Mouse (Mus musculus) hindbrain, embryonic 10.5 days (tissue): ENCODE measurements around the gene Eri3. TPM values are rescaled to one million over a fixed set of nuclear protein-coding genes. Genes with fewer than 3 reads are reported as not detected.

Experiments
- DNase-seq: peaks from one replicate; pipeline ENCODE4 v3.0.0-alpha.2; 2017; ENCODE audit warnings: low spot score
- H3K27ac ChIP-seq: fragments of 300-500 bp; sonication (generic); 2 replicates; pipeline ENCODE4 v1.5.1; 2016; ENCODE audit warnings: mild to moderate bottlenecking, moderate library complexity
- H3K27me3 ChIP-seq: fragments of 300-500 bp; sonication (generic); 2 replicates; pipeline ENCODE4 v1.6.1; 2016; ENCODE audit warnings: mild to moderate bottlenecking; ENCODE audit not compliant: poor library complexity, insufficient read depth, severe bottlenecking
- H3K36me3 ChIP-seq: fragments of 300-500 bp; sonication (generic); 2 replicates; pipeline ENCODE4 v1.6.1; 2016; ENCODE audit warnings: mild to moderate bottlenecking, moderate library complexity
- H3K4me1 ChIP-seq: fragments of 300-500 bp; sonication (generic); replicated peaks from 2 replicates; pipeline ENCODE4 v1.6.1; 2016; ENCODE audit warnings: mild to moderate bottlenecking
- H3K4me3 ChIP-seq: fragments of 300-500 bp; sonication (generic); 2 replicates; pipeline ENCODE4 v1.5.1; 2016; ENCODE audit warnings: mild to moderate bottlenecking, moderate library complexity
- H3K9me3 ChIP-seq: fragments of 300-500 bp; sonication (generic); 2 replicates; pipeline ENCODE4 v1.6.1; 2016; ENCODE audit warnings: mild to moderate bottlenecking, moderate library complexity
- WGBS: fragments of 180-500 bp; shearing (Covaris S2); methylation state at CpG from one replicate; pipeline ENCODE4 v1.1.7; 2016; 5-methylcytosine and 5-hydroxymethylcytosine counted together
- polyA plus RNA-seq: library from polyadenylated mRNA; unstranded; fragments of >200 nt; fragmentation: Nextera tagmentation; extraction: Ambion mirVana; gene quantifications from 2 replicates; pipeline ENCODE4 v1.2.1, GENCODE M21; 2016

Eri3 gene
- polyA plus RNA-seq, 1 experiment from 2014 or later: 142 TPM

DNA sequence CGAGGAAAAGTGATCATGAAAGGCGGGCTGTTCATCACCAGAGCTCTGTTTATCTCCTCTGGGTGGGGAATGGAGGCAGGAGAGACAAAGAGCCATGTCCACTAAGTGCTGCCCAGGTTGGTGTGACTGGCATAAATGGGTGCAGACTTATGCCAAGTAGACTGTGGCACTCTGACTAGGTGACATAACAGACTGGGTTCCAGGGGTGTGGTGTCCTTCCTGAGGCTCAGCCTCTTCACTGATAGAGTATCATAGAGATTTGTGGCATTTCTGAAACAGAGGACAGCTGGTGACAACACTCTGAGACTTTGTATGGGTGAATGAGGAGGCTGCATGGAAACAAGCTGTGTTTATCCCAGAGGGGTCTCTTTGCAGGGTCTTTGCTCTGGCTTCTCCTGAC, 61.6 kb downstream of the Eri3 start:
- no peak overlapping the region for H3K27ac ChIP-seq
- no peaks in the 10 kb centered on the region for H3K9me3 ChIP-seq
- 77% methylated on average over 2 of the region's 2 CpGs for WGBS
- peaks cover 25% of the 10 kb centered on the region for H3K4me1 ChIP-seq
- no peak overlapping the region for H3K4me3 ChIP-seq
- DNase-seq: no peak
- peaks cover 87% of the 10 kb centered on the region for H3K36me3 ChIP-seq
- H3K27me3 ChIP-seq: 0 out of 2 replicates have a peak, but pooled peaks cover 11% of the 10 kb centered on the region

DNA sequence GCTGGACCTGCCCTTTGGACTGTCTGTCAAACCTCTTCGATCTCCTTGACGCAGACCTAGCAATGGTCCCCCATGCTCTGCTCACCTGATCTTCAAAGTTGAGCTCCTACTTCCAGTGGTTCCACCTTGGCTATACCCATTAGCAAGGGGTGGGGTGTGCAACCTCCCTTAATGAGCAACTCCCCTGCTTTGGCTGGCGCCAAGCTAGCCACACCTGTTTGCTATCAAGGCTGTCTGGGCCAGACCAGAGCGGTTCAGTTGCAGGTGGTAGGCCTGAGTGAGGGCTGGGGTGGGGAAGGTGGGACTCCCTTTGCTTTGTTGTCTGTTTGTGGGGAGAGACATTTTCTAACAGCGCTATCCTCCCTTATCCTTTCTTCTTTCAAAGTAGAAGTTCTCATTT, 62.5 kb downstream of the Eri3 start:
- Histone ChIP-seq H3K9me3 (no peaks in the 10 kb centered on the region), H3K4me3 (no peak overlapping the region), H3K27me3 (0 out of 2 replicates have a peak, but pooled peaks cover 4% of the 10 kb centered on the region), H3K27ac (no peak overlapping the region), H3K36me3 (peaks cover 84% of the 10 kb centered on the region), H3K4me1 (peaks cover 20% of the 10 kb centered on the region)
- no peak for DNase-seq
- 95% methylated on average over 5 of the region's 5 CpGs for WGBS

DNA sequence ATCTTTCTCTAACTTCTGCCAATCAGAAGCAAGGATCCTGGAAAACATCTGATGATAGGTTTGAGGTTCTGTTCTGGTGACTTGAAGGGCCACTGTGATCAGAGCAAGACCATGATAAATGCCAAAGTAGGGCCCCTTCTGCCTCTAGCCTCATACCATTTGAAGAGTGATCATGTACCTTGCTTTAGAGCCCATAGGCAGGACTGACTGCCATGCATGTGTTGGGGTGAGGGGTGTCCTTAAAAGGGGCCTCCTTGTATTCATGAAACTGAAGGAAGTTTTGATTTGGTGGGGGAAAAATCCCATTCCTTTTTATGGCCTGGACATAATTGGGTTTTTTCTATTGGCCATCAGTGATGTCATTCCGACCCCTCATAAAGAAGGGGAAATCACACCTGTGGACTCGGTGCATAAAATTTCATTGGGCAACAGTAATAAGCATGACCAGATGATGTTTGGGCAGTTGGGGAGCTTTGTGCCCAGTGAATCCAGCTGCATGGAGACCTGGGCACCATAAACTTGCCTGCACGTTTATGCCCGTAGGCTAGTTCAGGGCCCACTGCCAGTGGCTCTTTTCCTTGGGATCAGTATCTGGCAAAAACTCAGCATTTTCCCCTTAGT, 63.1 kb downstream of the Eri3 start:
- 94% methylated on average over 4 of the region's 4 CpGs for WGBS
- H3K9me3 ChIP-seq: no peaks in the 10 kb centered on the region
- no peak overlapping the region for H3K4me3 ChIP-seq
- peaks cover 16% of the 10 kb centered on the region for H3K4me1 ChIP-seq
- peaks cover 81% of the 10 kb centered on the region for H3K36me3 ChIP-seq
- no peak for DNase-seq
- H3K27me3 ChIP-seq: 0 out of 2 replicates have a peak, but pooled peaks cover 1% of the 10 kb centered on the region
- H3K27ac ChIP-seq: no peak overlapping the region

DNA sequence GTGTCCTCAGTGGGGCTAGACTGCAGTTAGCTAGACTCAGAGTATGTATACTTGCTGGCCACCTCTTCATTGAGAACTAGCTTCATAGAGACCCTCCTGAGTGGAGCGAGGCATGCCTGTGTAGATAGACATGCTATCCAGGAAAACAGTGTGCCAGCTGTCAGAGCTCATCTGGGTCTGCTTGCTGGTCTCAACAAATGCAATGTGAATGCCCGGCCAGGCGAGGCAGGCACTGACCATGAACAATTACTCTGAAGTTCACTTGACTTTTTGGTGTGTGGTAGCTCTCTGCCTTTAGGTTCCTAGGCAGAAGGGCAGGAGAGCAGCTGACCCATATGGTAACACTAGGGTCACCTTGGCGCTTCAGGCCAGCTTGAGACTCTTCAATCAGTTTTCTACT, 66.4 kb downstream of the Eri3 start:
- no peaks in the 10 kb centered on the region for H3K4me1 ChIP-seq
- no peak for DNase-seq
- no peaks in the 10 kb centered on the region for H3K9me3 ChIP-seq
- WGBS: 91% methylated on average over 4 of the region's 4 CpGs
- no peak overlapping the region for H3K27ac ChIP-seq
- no peak overlapping the region for H3K4me3 ChIP-seq
- peaks cover 71% of the 10 kb centered on the region for H3K36me3 ChIP-seq
- H3K27me3 ChIP-seq: no peaks in the 10 kb centered on the region

DNA sequence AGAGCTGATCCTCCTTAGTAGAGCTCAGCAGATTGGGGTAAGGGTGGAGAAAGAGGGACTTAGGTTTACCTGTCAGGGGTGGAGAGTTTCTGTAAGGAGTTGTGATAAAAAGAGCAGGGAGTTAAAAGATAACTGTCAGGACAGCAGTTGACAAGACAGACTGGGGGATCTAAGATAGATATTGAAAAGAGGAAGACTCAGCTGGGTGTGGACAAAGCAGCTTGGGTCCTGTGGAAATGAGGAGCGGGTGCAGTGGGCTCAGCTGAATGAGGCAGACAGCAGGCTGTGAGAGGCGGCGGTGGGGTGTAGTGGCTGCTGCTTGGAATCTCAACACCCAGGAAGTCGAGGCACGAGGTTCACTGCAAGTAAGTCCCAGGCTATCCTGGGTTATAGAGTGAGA, 72.1 kb downstream of the Eri3 start:
- Histone ChIP-seq H3K36me3 (peaks cover 46% of the 10 kb centered on the region), H3K27me3 (no peaks in the 10 kb centered on the region), H3K4me3 (no peak overlapping the region), H3K27ac (no peak overlapping the region), H3K9me3 (no peaks in the 10 kb centered on the region), H3K4me1 (peaks cover 10% of the 10 kb centered on the region; the same call in 1 of the 2 replicates)
- 93% methylated on average over 5 of the region's 5 CpGs for WGBS
- DNase-seq: no peak

DNA sequence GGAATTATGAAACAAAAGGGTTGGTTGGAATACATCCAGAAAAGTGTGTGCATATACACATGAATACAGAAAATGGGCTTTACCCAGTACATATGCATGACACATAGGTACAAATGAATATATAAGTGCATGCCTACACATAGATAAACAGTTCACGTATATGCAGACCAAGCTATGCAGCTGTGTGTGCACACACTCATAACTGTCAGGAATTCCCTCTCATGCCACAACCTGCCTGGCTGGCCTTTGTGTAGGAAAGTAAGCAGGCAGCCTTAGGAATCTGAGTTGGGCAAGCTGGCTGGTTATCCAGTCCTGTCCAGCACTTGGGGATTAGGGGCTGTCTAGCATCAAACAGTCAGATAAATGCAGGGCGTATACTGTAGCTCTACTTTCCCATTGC, 72.9 kb downstream of the Eri3 start:
- 91% methylated on average over 2 of the region's 2 CpGs for WGBS
- Histone ChIP-seq H3K4me3 (no peak overlapping the region), H3K27me3 (no peaks in the 10 kb centered on the region), H3K9me3 (no peaks in the 10 kb centered on the region), H3K4me1 (peaks cover 10% of the 10 kb centered on the region; the same call in 1 of the 2 replicates), H3K36me3 (peaks cover 49% of the 10 kb centered on the region), H3K27ac (no peak overlapping the region)
- DNase-seq: no peak

DNA sequence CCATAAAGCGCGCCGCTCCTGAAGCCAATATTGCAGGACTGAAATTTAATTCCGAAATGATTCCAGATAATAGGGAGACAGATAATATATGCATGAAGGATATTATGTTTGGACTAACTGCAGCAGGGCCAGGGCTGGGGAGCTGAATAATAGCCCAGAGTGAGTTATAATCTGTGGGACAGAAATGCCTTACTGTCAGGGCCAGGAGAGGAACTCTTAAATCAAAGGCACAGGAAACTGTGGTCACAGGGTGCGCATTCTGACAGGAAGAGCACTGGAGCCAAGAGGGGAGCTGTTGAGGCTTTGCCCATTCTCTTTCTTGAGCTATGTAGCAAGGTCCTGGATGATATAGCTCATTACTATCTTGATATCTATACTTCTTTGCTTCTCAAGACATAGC, 74.5 kb downstream of the Eri3 start:
- WGBS: 93% methylated on average over 5 of the region's 5 CpGs
- Histone ChIP-seq H3K4me3 (no peak overlapping the region), H3K27ac (no peak overlapping the region), H3K36me3 (peaks cover 47% of the 10 kb centered on the region), H3K9me3 (no peaks in the 10 kb centered on the region), H3K27me3 (no peaks in the 10 kb centered on the region), H3K4me1 (peaks cover 12% of the 10 kb centered on the region; the same call in 1 of the 2 replicates)
- DNase-seq: no peak

DNA sequence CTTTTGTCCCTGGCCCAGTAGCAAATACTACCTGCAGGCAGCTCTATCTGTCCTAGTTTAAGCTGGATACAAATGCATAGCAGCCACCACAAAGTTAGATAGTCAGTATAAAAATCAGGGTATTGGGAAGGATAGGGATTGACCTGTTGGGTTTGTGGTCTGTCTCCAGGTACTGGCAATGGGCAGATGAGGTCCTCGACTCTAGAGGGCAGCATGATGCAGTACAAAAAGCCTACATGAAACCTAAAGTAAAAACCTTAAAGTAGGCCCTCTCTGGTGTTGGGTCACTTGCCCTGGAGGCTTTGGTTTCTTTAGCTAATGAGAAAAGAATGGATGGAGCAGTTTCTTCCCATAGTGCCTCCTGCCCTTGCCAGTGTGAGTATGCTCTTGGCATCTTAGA, 78.3 kb downstream of the Eri3 start:
- Histone ChIP-seq H3K27ac (no peak overlapping the region), H3K27me3 (no peaks in the 10 kb centered on the region), H3K9me3 (no peaks in the 10 kb centered on the region), H3K4me1 (peaks cover 9% of the 10 kb centered on the region; the same call in 1 of the 2 replicates), H3K36me3 (peaks cover 31% of the 10 kb centered on the region), H3K4me3 (no peak overlapping the region)
- WGBS: 61% methylated on average over 1 of the region's 1 CpGs
- DNase-seq: no peak

DNA sequence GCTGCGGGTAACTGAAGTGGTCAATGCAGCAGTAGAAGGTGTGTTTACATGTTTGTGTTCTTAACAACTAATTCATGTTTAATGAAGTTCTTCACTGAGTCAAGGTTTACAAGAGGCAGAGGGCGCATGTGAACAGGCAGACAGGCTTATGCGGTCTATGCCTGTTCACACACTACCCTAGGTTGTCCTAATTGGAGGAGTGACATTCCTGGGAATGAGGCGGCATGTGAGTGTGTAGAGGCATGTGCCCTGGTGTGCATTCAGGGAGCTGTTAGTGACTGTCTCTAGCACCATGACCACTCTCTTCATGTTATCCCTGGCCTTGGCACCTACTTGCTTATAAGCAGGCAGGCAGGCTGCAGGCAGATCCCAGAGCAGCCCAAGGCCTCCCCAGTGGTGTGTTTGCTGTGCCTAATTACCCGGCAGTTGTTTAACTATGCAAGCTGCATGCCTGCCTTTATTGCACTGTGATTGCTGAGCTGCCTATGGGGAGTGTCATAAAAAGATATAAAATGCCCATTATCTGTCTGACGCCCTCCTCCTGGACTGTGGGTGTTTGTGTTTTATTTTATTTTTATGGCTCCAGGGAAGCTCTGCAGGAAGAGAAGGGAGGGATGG, 80.0 kb downstream of the Eri3 start:
- H3K27ac ChIP-seq: no peak overlapping the region
- 85% methylated on average over 6 of the region's 6 CpGs for WGBS
- H3K4me3 ChIP-seq: no peak overlapping the region
- H3K4me1 ChIP-seq: 0 out of 2 replicates have a peak, but pooled peaks cover 3% of the 10 kb centered on the region
- peaks cover 38% of the 10 kb centered on the region for H3K36me3 ChIP-seq
- no peak for DNase-seq
- H3K9me3 ChIP-seq: no peaks in the 10 kb centered on the region
- H3K27me3 ChIP-seq: no peaks in the 10 kb centered on the region

DNA sequence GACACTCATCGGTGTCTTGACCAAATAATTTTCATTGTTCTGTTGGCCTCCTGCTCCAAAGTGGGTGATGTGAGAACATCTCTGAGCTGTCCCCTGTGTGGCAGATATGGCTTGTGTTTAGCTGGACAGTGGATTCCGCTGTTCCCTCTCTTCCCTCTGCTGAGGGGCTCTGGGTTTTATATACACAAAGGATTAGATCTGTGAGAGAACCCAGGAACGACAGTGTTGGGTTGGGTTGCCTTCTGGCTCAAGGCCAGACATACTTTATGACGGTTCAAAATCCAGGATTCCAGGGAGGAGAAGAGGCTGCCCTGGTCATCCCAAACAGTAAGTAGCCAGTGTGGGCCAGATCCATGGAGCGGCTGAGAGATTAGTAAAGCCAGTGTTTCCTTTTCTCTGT, 83.4 kb downstream of the Eri3 start:
- Histone ChIP-seq H3K27me3 (no peaks in the 10 kb centered on the region), H3K4me3 (no peak overlapping the region), H3K9me3 (no peaks in the 10 kb centered on the region), H3K36me3 (peaks cover 34% of the 10 kb centered on the region), H3K4me1 (peaks cover 17% of the 10 kb centered on the region), H3K27ac (no peak overlapping the region)
- no peak for DNase-seq
- 92% methylated on average over 5 of the region's 5 CpGs for WGBS

DNA sequence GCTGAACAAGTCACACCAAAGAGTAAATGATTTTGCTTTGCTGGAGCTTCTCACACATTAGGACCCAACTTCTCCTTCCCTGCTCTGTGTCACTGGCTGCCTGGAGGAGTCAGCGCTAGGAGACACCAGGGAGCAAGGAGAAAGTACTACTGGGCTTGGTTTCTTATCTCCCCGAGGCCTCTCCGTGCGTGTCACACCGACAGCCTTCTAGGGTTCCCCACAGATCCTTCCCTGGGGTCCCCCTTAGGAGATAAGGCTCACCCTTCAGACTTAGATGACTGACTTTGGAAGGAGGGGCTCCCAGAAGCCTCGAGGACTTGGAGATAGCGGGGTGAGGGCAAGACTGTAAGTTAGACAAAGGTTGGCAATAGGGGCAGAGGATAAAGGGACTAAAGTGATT, 84.5 kb downstream of the Eri3 start:
- Histone ChIP-seq H3K27me3 (no peaks in the 10 kb centered on the region), H3K4me3 (no peak overlapping the region), H3K27ac (no peak overlapping the region), H3K9me3 (no peaks in the 10 kb centered on the region), H3K36me3 (peaks cover 34% of the 10 kb centered on the region), H3K4me1 (peaks cover 14% of the 10 kb centered on the region)
- no peak for DNase-seq
- 92% methylated on average over 7 of the region's 7 CpGs for WGBS

DNA sequence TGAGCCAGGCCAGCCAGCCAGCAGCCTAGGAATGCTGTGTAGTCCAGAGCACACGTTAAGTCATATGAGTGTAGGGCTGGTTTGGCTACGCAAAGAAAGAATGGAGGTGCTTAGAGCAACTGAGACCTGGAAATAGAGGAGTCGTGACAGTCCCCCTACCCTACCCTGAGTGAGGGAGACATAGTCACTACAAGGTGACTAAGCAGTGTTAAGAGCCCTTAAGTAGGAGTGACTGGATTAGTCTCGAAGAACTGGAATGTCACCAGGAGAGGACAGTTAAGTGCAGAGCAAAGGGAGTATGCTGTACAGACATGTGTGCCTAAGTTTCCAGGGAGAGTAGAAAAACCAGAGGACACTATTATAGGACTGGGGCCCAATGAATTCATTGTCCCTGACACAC, 86.0 kb downstream of the Eri3 start:
- no peak for DNase-seq
- 92% methylated on average over 4 of the region's 4 CpGs for WGBS
- H3K4me3 ChIP-seq: no peak overlapping the region
- H3K9me3 ChIP-seq: no peaks in the 10 kb centered on the region
- no peak overlapping the region for H3K27ac ChIP-seq
- peaks cover 14% of the 10 kb centered on the region for H3K4me1 ChIP-seq
- no peaks in the 10 kb centered on the region for H3K27me3 ChIP-seq
- H3K36me3 ChIP-seq: peaks cover 42% of the 10 kb centered on the region

DNA sequence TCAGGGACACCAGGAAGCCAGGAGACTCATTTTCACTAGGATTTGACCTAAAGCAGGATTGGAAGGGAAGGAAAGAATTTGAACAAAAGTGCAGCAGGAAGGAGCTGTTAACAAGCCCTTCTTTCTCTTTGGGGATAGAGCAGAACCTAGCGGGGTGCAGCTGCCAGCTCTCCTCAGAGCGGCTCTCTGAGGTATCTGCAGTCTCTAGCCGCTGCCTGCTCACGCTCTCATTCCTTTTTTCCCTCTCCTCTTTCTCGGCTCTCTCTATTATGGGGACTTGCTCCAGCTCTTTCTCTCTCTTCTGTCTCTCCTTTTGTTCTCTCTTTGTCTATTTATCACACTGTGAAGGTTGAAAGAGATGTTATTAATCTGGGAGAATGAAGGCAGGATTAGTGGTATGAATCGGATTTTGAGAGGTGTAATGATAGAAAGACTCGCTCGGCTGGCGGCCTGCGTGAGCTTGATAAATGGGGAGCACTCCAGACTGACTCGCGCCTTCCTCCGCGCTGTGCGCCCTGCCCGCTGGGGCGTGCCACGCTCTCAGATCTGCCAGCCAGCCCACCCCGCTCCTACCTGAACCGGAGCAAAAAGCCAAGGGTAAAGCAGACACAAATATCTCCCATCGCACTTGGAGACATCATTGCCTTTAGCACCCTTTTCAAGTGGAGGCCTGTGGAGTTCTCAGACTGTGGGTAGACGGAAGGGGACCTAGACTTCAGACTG, 86.9 kb downstream of the Eri3 start:
- Histone ChIP-seq H3K36me3 (peaks cover 44% of the 10 kb centered on the region), H3K4me3 (no peak overlapping the region), H3K27ac (0 out of 2 replicates have a peak overlapping the region, but pooled peaks have one; percentile 5), H3K27me3 (no peaks in the 10 kb centered on the region), H3K4me1 (peaks cover 14% of the 10 kb centered on the region), H3K9me3 (no peaks in the 10 kb centered on the region)
- WGBS: 62% methylated on average over 22 of the region's 22 CpGs
- no peak for DNase-seq
